Mouse (Mus musculus) cerebellum, postnatal 36 days (tissue): ENCODE measurements around the gene Iqcf3.

Source experiments
- DNase-seq, 2 experiments: peaks; one replicate each; pipeline ENCODE4 v3.0.0; 2021 to 2022; ENCODE audit warnings: mixed read lengths in 2 of 2

Gene Iqcf3

GRCm38 (mm10) chr9:106453271-106454070 lies 108.0 kb downstream of the Iqcf3 start, which contains the start of gene Pcbp4:
Gene Pcbp4 (plus strand): TSS chr9:106453291.
- peak; percentile 63 to 68 for DNase-seq
